ENCODE assay signal across 7 mouse cellular contexts in genomic region chr17:87473441-87473735, GRCm38 (mm10). TPM values are rescaled to one million over a fixed set of nuclear protein-coding genes. Genes with fewer than 3 reads are reported as not detected.
DNase-seq lines count a peak whose midpoint lies in the region; ATAC-seq and TF ChIP-seq lines count a peak whose summit lies in the region.

No protein-coding gene starts in this region.

- ATAC-seq in lung, embryonic 14.5 days (ENCODE audit: insufficient read depth), result peak; percentile 15; the same call in 1 of the 2 replicates
- no peak; the same call in 1 of the 2 replicates for ATAC-seq in forebrain, embryonic 13.5 days
- no peak for ATAC-seq in intestine, postnatal 0 days
- peak; percentile 6; the same call in 1 of the 2 replicates for ATAC-seq in neural tube, embryonic 15.5 days (ENCODE audit: low FRiP score)

- H3K4me2 ChIP-seq in lung, embryonic 14.5 days, result peak overlapping the region; percentile 69
- peak overlapping the region; percentile 65 for H3K4me2 ChIP-seq in forebrain, embryonic 13.5 days
- H3K4me2 ChIP-seq in intestine, postnatal 0 days (replicated peaks; ENCODE audit: low read depth), result peak overlapping the region; percentile 70
- H3K4me2 ChIP-seq in neural tube, embryonic 15.5 days, result peak overlapping the region; percentile 63

- 10% methylated on average over 9 of the region's 9 CpGs for WGBS in lung, embryonic 14.5 days
- 7% methylated on average over 9 of the region's 9 CpGs for WGBS in forebrain, embryonic 13.5 days
- 39% methylated on average over 9 of the region's 9 CpGs for WGBS in intestine, postnatal 0 days
- WGBS in neural tube, embryonic 15.5 days, result 8% methylated on average over 9 of the region's 9 CpGs

- no peaks in the 10 kb centered on the region; the same call in none of the 2 replicates for H3K27me3 ChIP-seq in lung, embryonic 14.5 days (ENCODE audit: insufficient read depth, low read length)
- no peaks in the 10 kb centered on the region for H3K27me3 ChIP-seq in forebrain, embryonic 13.5 days
- H3K27me3 ChIP-seq in intestine, postnatal 0 days (replicated peaks; ENCODE audit: control insufficient read depth, insufficient read depth, low read length), result no peaks in the 10 kb centered on the region
- H3K27me3 ChIP-seq in neural tube, embryonic 15.5 days (replicated peaks), result no peaks in the 10 kb centered on the region

- H3K9ac ChIP-seq in lung, embryonic 14.5 days, result peak overlapping the region; percentile 9; the same call in 1 of the 2 replicates
- peak overlapping the region; percentile 61 for H3K9ac ChIP-seq in forebrain, embryonic 13.5 days
- H3K9ac ChIP-seq in intestine, postnatal 0 days (ENCODE audit: low read depth, low read length), result peak overlapping the region; percentile 37; the same call in 1 of the 2 replicates
- H3K9ac ChIP-seq in neural tube, embryonic 15.5 days (replicated peaks), result peak overlapping the region; percentile 37

- H3K36me3 ChIP-seq in lung, embryonic 14.5 days (ENCODE audit: insufficient read depth), result no peaks in the 10 kb centered on the region
- no peaks in the 10 kb centered on the region for H3K36me3 ChIP-seq in forebrain, embryonic 13.5 days (ENCODE audit: poor library complexity, severe bottlenecking)
- H3K36me3 ChIP-seq in intestine, postnatal 0 days (ENCODE audit: control insufficient read depth, insufficient read depth), result no peaks in the 10 kb centered on the region
- no peaks in the 10 kb centered on the region for H3K36me3 ChIP-seq in neural tube, embryonic 15.5 days

- TF ChIP-seq CTCF in lung, embryonic 14.5 days (IDR thresholded peaks at IDR 0.05; ENCODE audit: low read depth), result no peak
- no peak for TF ChIP-seq CTCF in intestine, postnatal 0 days (IDR thresholded peaks at IDR 0.05; ENCODE audit: low read depth)

- H3K4me3 ChIP-seq in lung, embryonic 14.5 days (ENCODE audit: low read depth, low read length), result peak overlapping the region; percentile 31
- H3K4me3 ChIP-seq in forebrain, embryonic 13.5 days, result peak overlapping the region; percentile 38
- peak overlapping the region; percentile 26 for H3K4me3 ChIP-seq in intestine, postnatal 0 days (ENCODE audit: low read depth, low read length)
- H3K4me3 ChIP-seq in neural tube, embryonic 15.5 days (replicated peaks), result peak overlapping the region; percentile 29

- H3K27ac ChIP-seq in lung, embryonic 14.5 days (ENCODE audit: low read depth), result no peak overlapping the region
- peak overlapping the region; percentile 6 for H3K27ac ChIP-seq in forebrain, embryonic 13.5 days
- no peak overlapping the region for H3K27ac ChIP-seq in intestine, postnatal 0 days (ENCODE audit: low read depth, low read length)
- peak overlapping the region; percentile 76 for H3K27ac ChIP-seq in neural tube, embryonic 15.5 days (replicated peaks)

- DNase-seq in lung, embryonic 14.5 days, result no peak
- DNase-seq in lung, postnatal 4 days, result no peak
- no peak for DNase-seq in thymus, postnatal 0 days (ENCODE audit: low spot score)
- no peak for DNase-seq in embryo, embryonic 11 days

- H3K9me3 ChIP-seq in lung, embryonic 14.5 days (ENCODE audit: low read depth, low read length), result no peaks in the 10 kb centered on the region
- H3K9me3 ChIP-seq in forebrain, embryonic 13.5 days (replicated peaks), result no peaks in the 10 kb centered on the region
- no peaks in the 10 kb centered on the region for H3K9me3 ChIP-seq in intestine, postnatal 0 days (ENCODE audit: control insufficient read depth)
- no peaks in the 10 kb centered on the region for H3K9me3 ChIP-seq in neural tube, embryonic 15.5 days (replicated peaks)

- H3K4me1 ChIP-seq in lung, embryonic 14.5 days (ENCODE audit: insufficient read depth), result peaks cover 8% of the 10 kb centered on the region
- peaks cover 29% of the 10 kb centered on the region for H3K4me1 ChIP-seq in forebrain, embryonic 13.5 days
- H3K4me1 ChIP-seq in intestine, postnatal 0 days (replicated peaks; ENCODE audit: control insufficient read depth, insufficient read depth, low read length), result peaks cover 16% of the 10 kb centered on the region
- H3K4me1 ChIP-seq in neural tube, embryonic 15.5 days, result peaks cover 31% of the 10 kb centered on the region

RNA-seq across cellular contexts. Expression of gene Calm2, which starts 26.7 kb away (rescaled TPM):
- polyA plus RNA-seq in lung, embryonic 14.5 days (2014; fragmentation: Nextera tagmentation; extraction: Ambion mirVana), result 944 and 965 TPM in 2 replicates
- polyA plus RNA-seq in forebrain, embryonic 13.5 days (2015; fragmentation: Nextera tagmentation; extraction: Ambion mirVana), result 1,676 and 1,701 TPM in 2 replicates
- polyA plus RNA-seq in intestine, postnatal 0 days (2015; fragmentation: Nextera tagmentation; extraction: Ambion mirVana), result 756 and 774 TPM in 2 replicates
- polyA plus RNA-seq in neural tube, embryonic 15.5 days (2015; fragmentation: Nextera tagmentation; extraction: Ambion mirVana), result 3,061 and 3,386 TPM in 2 replicates
- 943 and 956 TPM in 2 replicates for polyA plus RNA-seq in thymus, postnatal 0 days (2015; fragmentation: Nextera tagmentation; extraction: Ambion mirVana)

RNA-seq across cellular contexts. Expression of gene Stpg4, which starts 45.8 kb away (rescaled TPM):
- not detected in 2 replicates for polyA plus RNA-seq in lung, embryonic 14.5 days (2014; fragmentation: Nextera tagmentation; extraction: Ambion mirVana)
- polyA plus RNA-seq in forebrain, embryonic 13.5 days (2015; fragmentation: Nextera tagmentation; extraction: Ambion mirVana), result not detected in 2 replicates
- polyA plus RNA-seq in intestine, postnatal 0 days (2015; fragmentation: Nextera tagmentation; extraction: Ambion mirVana), result not detected in 2 replicates
- polyA plus RNA-seq in neural tube, embryonic 15.5 days (2015; fragmentation: Nextera tagmentation; extraction: Ambion mirVana), result 0.26 TPM in 1 of 2 replicates, not detected in the other
- 0.23 TPM in 2 replicates for polyA plus RNA-seq in thymus, postnatal 0 days (2015; fragmentation: Nextera tagmentation; extraction: Ambion mirVana)

Comparison
In these comparisons a context has a peak if more than half of its experiments do, and no peak if none do; other contexts are left out.
1. ATAC-seq: peak in lung, embryonic 14.5 days (single experiment) and neural tube, embryonic 15.5 days (single experiment); none in forebrain, embryonic 13.5 days (single experiment) and intestine, postnatal 0 days (single experiment).
2. H3K27ac ChIP-seq: peak in forebrain, embryonic 13.5 days (single experiment) and neural tube, embryonic 15.5 days (single experiment); none in lung, embryonic 14.5 days (single experiment) and intestine, postnatal 0 days (single experiment).
3. H3K9ac ChIP-seq: peak in every context shown above with its lines; median percentile 61 in forebrain, embryonic 13.5 days; 37 in intestine, postnatal 0 days; 37 in neural tube, embryonic 15.5 days; 9 in lung, embryonic 14.5 days.
4. Peak in every context shown above with its lines, with median percentiles within 50 percentile points of each other: H3K4me2 ChIP-seq and H3K4me3 ChIP-seq.